Mouse (Mus musculus): Measurements from ENCODE around the gene Plxna4.

DNA sequence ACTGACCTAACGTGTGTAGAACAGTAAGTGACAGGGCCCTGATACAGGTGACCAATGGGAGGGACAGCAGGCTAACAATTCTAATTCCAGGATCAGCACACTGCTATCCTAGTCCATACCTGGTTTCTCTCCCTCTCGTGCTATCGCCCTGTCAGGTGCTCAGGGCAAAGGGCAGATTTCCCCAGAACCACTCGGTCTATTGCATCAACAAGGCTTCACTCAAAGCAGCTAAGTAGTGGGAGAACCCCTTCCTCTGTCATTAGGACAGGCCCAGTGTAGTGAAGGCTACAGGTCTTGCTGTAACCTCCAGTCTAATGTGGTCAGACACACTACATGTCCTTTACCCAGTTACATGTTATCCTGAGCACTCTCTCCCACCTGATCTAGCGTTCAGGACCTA lies 176.7 kb downstream of the Plxna4 start:
- no peak for TF ChIP-seq CTCF (IDR thresholded peaks at IDR 0.05; ENCODE audit: low read depth, low read length)
- TF ChIP-seq POLR2A (IDR thresholded peaks at IDR 0.05; ENCODE audit: borderline replicate concordance, low read depth, low read length): no peak
